Comparison of ENCODE assay signal across 11 mouse cellular contexts in genomic region chr14:79290683-79291425, GRCm38 (mm10). TPM values are rescaled to one million over a fixed set of nuclear protein-coding genes. Genes with fewer than 3 reads are reported as not detected.
A peak's percentile ranks its signal among the peaks of the same experiment; 100 is the strongest.
DNase-seq lines count a peak whose midpoint lies in the region; ATAC-seq and TF ChIP-seq lines count a peak whose summit lies in the region.
"Had no signal": no experiment of that assay in that cellular context is flagged by ENCODE, and none has a peak within 500 bp of the region (broad histone marks: within the 10 kb centered on the region; RNA-seq: fewer than 3 reads in every experiment).

No protein-coding gene starts in this region.

- WGBS in liver, postnatal 0 days (ENCODE audit: insufficient replicate concordance) = 54% methylated on average over 15 of the region's 15 CpGs

- H3K36me3 ChIP-seq in liver, postnatal 0 days (replicated peaks; ENCODE audit: insufficient read depth, low read length) = peaks cover 30% of the 10 kb centered on the region

- H3K27ac ChIP-seq in gastrocnemius, adult 2 months = peak overlapping the region; percentile 49
- peak overlapping the region; percentile 68 for H3K27ac ChIP-seq in liver, postnatal 0 days (ENCODE audit: low read depth)
- H3K27ac ChIP-seq: macrophage had no signal

- no peak for ATAC-seq in liver, postnatal 0 days
- no peak for ATAC-seq in erythroblast, adult 5-6 weeks (replicated peaks; ENCODE audit: low FRiP score, poor library complexity, severe bottlenecking)
- ATAC-seq: inflammation-experienced regulatory T-cells, adult 6 months had no signal

- no peak overlapping the region for H3K9ac ChIP-seq in liver, postnatal 0 days (replicated peaks)

- H3K4me1 ChIP-seq in liver, postnatal 0 days (ENCODE audit: insufficient read depth) = peaks cover 33% of the 10 kb centered on the region

- H3K4me3 ChIP-seq in gastrocnemius, adult 2 months = peak overlapping the region; percentile 17
- no peak overlapping the region for H3K4me3 ChIP-seq in liver, postnatal 0 days (ENCODE audit: low read depth, low read length)

- no peaks in the 10 kb centered on the region for H3K27me3 ChIP-seq in liver, postnatal 0 days (ENCODE audit: insufficient read depth, low read length)

- intact Hi-C loops in gastrocnemius, adult 2 months (cut with DNase I) = no loop called here

- no peaks in the 10 kb centered on the region for H3K9me3 ChIP-seq in liver, postnatal 0 days (ENCODE audit: low read length)

- peak overlapping the region; percentile 44; the same call in 1 of the 2 replicates for H3K4me2 ChIP-seq in liver, postnatal 0 days (ENCODE audit: low read depth, low read length)

- DNase-seq in gastrocnemius, adult 2 months = no peak
- DNase-seq in gastrocnemius, postnatal 25 days = no peak
- peak; percentile 36 for DNase-seq in thymus, postnatal 4 days
- DNase-seq in thymus, adult 18-20 months = no peak
- no peak for DNase-seq in liver, postnatal 0 days
- DNase-seq in kidney, adult 9 months = no peak
- no peak for DNase-seq in layer of hippocampus, postnatal 25 days (ENCODE audit: extremely low spot score in 1 of 2, low spot score in 1 of 2)

- no peak for TF ChIP-seq EP300 in liver, postnatal 0 days (IDR thresholded peaks at IDR 0.05; ENCODE audit: low read depth)

- TF ChIP-seq CTCF in gastrocnemius, adult 2 months (IDR thresholded peaks at IDR 0.05) = no peak
- no peak for TF ChIP-seq CTCF in liver, postnatal 0 days (IDR thresholded peaks at IDR 0.05; ENCODE audit: low read depth)

RNA-seq across cellular contexts. Expression of gene Rgcc, which starts 10.6 kb away (rescaled TPM):
- 10 to 100 TPM; 46.9 to 78.3 TPM for total RNA-seq in gastrocnemius, adult 2 months (2021)
- total RNA-seq in gastrocnemius, postnatal 25 days (2021) = 10 to 100 TPM; 35.0 to 36.2 TPM
- polyA plus RNA-seq in liver, postnatal 0 days (2015; fragmentation: Nextera tagmentation; extraction: Ambion mirVana) = 98.4 and 102 TPM in 2 replicates
- 63.7 and 78.6 TPM in 2 replicates for total RNA-seq in erythroblast, adult 5-6 weeks (2015; ENCODE audit: low replicate concordance)
- 55.2 and 86.4 TPM in 2 replicates for total RNA-seq in erythroblast, adult 5-6 weeks (2017; ENCODE audit: low replicate concordance)
- 10 to 100 TPM; 39.6 to 43.9 TPM for total RNA-seq in layer of hippocampus, postnatal 25 days (2021)

RNA-seq across cellular contexts. Expression of gene Zfp957, which starts 43.7 kb away (rescaled TPM):
- not detected for total RNA-seq in gastrocnemius, adult 2 months (2021)
- not detected for total RNA-seq in gastrocnemius, postnatal 25 days (2021)
- polyA plus RNA-seq in liver, postnatal 0 days (2015; fragmentation: Nextera tagmentation; extraction: Ambion mirVana) = not detected in 2 replicates
- total RNA-seq in erythroblast, adult 5-6 weeks (2015; ENCODE audit: low replicate concordance) = not detected in 2 replicates
- total RNA-seq in erythroblast, adult 5-6 weeks (2017; ENCODE audit: low replicate concordance) = not detected in 2 replicates
- total RNA-seq in layer of hippocampus, postnatal 25 days (2021) = not detected
- polyA plus RNA-seq: macrophage; stomach, embryonic 14.5 days had no signal
